Mouse (Mus musculus): ENCODE measurements around the gene Ap1ar.

Ap1ar gene

DNA sequence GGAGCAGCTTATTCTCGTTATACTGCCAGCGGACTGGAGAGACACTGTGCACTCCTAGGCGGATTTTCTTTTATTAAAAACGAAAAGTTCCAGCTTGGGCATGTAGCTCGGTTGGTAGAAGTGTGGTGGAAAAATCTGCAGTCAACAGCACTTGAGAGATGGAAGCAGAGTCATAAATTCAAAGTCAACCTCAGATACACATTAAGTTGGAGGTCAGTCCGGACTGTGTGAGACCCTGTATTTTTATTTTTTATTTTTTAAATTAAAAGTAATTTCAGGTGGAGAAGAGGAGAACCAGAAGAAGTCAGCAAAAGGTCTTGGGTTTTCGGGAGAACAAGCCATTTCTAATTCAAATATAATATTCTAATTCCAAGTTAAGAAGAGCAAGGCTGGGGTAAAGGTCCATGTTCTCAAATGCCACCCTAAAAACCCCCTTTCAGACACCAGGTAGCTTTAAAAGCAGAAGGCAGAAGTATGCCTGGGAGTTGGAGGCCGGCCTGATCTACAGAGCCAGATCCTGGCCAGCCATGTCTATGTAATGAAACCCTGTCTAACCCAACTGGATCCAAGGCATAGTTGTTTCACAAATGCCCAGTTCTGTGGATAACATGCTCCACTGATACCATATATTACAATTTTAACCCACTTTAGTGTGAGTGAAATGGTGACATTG lies 785 bp upstream of the Ap1ar start:
- no peak for DNase-seq

GRCm38 (mm10) chr3:127836798-127837153 lies 547 bp downstream of the Ap1ar start:
- DNase-seq = peak; percentile 50

DNA sequence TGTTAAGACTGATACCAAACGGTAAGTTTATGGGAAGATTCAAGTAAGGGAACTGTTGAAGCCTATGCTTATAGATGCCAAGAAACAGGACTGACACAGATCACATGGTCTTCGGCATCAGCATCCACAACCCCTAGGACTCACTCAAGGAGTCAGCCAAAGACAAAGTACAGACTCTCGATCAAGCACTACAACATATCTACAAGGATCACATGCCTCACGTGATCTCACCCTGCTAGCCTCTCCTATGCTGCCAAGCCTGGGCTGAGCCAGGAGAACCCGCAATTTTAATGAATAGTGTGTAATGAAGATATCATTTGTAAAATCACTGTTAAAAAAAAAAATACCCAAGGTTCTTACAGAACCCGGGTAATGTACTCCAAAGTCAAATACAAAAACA lies 1.7 kb downstream of the Ap1ar start:
- DNase-seq = no peak

- DNase-seq = no peak
These were observed 3.3 kb downstream of the Ap1ar start for GRCm38 (mm10) chr3:127834040-127834439.

DNA sequence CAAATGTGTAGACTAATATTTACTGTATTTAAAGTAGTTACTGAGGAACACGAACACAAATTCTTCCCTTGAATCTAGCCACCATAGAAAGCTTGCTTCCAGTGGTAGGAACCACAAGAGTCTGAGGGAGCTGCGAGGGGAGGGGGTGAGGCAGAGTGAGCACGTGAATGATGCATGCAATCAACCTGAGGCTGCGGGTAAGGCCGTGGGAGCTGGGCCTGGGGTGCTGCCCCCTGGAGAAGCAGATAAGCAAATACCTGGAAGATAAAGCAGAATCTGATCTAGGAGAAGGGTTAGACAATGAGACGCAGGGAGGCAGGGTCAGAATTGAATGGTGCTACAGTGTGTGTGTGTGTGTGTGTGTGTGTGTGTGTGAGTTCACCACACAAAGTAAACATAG lies 6.2 kb downstream of the Ap1ar start:
- no peak for DNase-seq

- DNase-seq = no peak
These were observed 7.1 kb downstream of the Ap1ar start for GRCm38 (mm10) chr3:127830183-127830582.

DNA sequence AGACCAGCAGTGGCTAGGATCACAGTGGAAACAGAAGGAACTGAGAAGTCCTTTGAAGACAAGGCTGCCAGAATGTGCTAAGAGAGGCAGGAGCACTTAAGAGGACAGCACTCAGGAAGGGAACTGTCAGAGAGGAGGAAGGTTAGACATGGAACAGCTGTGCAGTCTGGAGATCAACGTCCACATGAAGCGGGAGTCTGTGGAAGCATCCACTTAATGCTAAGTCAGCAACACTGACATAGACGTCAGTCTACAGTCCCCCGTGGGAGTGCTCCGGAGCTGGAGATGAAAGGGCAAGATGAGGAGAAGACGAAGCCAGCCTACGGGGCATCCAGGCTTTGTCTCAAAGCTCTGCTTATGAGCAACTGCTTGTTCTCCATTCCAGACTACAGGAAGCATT lies 10.2 kb downstream of the Ap1ar start:
- no peak for DNase-seq

DNA sequence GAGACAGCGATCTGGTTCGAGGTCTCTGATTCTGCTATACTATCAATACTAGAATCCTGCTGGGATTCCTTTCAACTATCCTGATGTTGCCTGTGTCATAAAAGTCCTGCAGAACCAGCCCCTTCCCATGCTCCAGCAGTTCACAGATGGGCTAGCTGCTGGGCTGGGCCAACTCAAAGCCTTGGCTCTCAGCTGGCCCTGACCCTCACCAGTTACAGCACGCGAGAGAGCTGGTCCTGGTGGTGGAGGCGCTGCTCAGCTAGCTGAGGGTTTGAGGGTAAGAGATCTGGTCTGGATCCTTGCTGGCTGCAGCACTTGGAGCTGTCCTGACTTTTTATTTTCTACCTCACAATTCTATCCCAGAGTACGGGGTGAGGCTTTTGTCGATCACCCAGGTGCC lies 10.8 kb downstream of the Ap1ar start:
- no peak for DNase-seq

DNA sequence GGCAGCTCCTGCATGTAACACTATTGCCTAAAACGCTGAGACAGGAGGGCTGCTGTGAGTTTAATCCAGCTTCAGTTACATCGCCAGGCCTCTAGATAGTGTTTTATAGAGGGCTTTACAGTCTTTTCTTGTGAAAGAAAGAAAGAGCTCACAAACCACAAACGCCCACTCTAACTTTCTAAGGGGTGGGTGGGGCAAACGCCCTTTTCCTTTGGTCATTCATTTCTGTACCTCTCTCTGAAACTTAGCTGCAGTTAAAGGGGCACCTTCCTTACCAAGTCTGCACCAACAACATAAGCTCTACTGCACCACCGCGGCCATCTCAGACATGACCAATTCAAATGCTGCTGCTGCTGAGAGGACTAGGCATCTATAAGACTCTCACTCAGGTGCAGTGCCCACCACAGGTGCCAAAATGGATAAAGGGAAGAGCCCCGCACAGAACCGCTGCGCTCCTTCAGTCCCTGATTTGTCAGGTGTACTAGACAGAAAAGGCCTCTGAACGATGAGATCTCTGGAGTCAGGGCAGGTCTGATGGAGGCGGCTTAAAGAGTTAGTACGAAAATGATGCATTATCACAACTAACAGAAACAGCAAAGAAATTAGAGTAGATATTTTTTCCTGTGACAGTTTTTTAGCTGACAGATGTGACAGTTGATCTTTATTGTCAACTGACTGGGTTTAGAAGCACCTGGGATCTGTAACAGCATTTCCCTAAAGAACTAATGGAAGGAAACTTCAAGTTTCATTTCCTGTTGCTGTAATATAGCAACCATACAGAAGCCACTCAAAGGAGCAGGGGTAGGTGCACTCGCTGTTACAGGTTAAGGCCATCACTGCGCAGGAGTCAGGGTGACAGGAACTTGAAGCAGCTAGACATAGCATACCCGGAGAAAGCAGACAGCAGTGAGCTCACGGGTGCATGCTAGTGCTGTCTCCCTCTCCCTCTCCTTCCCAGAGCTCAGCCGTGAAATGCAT lies 13.1 kb downstream of the Ap1ar start:
- DNase-seq = no peak

DNA sequence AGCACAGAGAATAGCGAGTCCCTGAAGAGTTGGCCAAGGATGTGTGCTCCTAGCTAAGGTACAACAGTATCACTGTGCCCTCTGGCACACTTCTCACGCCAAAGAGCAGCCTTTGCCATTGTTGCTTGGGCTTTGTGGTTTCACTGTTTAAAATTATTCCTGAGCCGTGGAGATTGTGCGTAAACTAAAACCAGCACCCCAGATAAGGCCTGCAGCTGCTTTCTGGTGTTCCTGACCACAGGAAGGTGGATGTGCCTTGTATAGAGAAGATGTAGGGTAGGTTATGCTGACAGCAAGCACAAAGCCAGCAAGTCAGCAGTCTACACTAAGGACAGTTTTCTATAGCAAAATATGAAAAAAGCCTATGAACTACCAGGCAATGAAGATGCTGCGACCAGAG lies 16.1 kb downstream of the Ap1ar start:
- DNase-seq = no peak

DNA sequence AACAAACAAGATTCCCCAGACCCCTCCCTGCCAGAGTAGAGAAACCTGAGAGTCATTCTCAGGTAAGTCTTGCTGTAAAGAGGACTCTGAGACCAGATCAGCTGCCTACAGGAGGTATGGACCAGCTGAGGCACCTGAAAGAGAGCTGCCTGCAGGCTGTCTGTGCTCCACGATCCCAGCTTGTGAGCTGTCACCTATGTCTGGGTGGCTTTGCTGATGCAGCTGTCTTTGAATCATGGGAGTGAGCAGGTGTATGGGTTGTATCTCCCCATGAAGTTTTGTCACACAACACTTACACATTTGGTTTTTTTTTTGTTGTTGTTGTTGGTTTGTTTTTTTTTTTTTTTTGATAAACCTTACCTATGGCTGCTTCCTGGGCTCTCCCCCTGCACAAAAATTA lies 16.9 kb downstream of the Ap1ar start:
- no peak for DNase-seq

DNA sequence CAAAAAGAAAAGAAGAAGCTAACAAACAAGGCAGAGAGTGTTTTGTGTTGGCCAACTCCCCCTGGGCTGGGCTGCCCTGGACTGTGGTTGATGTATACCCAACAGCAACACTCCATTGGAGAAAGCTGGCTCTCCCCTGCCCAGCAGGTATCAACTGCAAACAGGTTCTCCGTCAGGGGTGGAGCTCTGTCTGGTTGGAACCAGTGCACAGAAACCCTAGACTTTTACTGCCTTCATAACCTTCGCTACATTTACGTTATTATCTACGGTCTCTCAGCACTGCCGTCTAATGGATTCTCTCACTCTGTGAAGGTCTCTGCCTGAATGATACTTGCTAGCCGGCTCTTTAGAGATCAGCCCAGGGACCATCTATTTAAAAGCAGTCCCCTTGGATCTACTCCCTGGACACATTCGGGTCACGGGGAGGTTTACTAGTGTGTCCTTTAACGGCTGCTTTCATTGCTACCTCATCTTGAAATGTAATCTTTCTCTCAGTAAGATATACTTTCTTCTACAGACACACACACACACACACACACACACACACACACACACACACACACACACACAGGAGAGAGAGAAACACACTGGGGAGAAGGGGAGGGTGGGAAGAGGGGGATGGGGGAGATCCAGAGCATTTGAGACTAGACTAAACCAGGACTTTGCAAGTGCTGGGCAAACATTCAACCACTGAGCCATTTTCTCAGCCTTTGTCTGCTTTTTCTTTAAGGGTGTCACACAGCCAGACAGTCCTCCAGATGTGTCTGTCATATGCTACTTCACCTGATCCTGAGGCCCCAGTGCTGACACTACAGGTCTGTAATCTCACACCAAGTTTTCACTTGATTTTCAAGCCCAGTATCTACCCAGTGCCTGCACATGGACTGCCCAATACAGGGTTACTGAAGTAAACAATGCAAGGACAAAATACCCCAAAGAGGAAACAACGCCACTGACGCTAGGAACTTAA lies 18.3 kb downstream of the Ap1ar start:
- DNase-seq = no peak

- DNase-seq = no peak
These were observed 20.1 kb downstream of the Ap1ar start for GRCm38 (mm10) chr3:127817120-127817683.

DNA sequence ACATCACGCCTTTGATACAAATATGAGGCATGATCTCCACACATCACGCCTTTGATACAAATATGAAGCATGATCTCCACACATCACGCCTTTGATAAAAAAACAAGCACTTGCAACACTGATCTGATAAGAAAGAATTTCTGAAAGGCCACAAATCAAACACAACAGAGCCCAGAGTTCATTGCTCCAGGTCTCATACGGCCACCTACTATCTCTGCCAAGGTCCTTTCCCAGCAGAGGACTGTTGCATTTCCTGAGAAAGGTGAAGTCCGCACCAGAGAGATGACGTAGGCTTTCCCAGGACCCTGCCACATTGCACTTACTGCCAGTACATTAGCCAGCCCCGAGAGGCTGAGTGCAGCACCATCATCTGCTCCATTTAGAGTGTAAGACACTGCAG lies 28.2 kb downstream of the Ap1ar start:
- no peak for DNase-seq

- no peak for DNase-seq
These were observed 29.5 kb downstream of the Ap1ar start for GRCm38 (mm10) chr3:127807846-127808245.

DNA sequence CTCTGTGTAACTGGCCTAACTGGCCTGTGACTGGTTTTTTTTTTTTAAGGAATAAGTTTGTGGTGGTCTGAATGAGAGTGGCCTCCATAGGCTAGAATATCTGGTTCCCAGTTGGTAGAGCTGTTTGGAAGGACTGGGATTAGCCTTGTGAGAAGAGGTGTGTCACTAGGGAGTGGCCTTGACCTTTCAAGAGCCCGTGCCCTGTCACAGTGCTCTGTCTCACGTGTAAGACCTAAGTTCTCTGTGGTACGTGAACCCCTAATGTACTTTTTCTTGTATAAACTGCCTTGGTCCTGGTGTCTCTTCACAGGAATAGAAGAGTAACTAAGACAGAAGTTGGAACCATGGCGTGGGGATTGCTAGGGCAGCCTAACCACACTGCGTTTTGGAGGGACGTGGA lies 31.3 kb downstream of the Ap1ar start:
- no peak for DNase-seq

GRCm38 (mm10) chr3:127805071-127805470 lies 32.3 kb downstream of the Ap1ar start:
- no peak for DNase-seq

- DNase-seq = no peak
These were observed 32.9 kb downstream of the Ap1ar start for GRCm38 (mm10) chr3:127804439-127804838.

DNA sequence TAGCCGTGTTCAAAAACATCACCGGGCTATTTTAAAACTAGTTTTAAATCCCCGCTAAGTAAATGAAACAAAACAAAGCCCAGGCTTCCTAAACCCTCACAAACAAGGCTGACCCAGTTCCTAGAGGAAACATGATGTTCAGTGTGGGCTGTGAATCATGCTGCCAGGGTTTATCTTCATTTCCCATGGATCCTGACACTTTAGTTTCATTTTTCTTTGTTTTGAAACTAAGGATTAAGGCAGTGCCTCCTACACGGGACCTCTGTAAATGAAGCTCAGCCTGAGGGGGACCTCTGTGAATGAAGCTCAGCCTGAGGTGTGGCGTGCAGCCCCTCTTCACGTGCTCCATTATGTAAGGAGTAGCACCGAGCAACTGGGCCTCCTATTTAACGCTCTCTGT lies 34.5 kb downstream of the Ap1ar start:
- DNase-seq = no peak

- no peak for DNase-seq
These were observed 36.2 kb downstream of the Ap1ar start for GRCm38 (mm10) chr3:127801162-127801561.

DNA sequence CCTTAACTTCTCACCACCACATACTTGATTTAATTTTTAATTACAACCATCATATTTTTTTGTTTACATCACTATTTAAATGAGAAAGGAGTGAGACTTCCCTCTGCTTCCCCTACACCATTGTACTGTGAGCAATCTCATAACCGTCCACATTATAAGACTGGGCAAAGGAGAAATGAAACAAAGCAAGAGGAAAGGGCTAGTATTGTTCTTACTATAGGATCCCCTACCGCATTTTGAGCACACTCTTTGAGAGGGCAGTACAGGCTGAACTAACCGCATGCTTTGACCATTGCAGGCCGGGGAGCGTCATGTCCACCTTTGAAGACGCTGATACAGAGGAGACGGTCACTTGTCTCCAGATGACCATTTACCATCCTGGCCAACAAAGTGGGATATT lies 41.1 kb downstream of the Ap1ar start:
- DNase-seq = no peak

DNA sequence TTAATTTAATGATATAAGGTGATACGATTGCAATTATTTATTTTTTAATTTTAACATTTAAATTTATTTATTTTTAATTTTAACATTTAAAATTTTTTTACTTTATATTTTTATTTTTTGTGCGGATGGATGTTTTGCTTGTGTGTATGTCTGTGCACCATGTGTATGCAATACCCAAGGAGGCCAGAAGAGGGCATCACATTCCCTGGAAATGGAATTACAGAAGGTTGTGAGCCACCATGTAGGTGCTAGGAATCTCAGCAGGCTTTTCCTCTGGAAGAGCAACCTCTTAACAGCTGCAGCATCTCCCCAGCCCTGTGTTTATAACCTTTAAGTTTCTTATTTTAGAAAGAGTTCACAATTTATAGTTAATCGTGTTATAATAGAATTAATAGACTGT lies 41.6 kb downstream of the Ap1ar start:
- no peak for DNase-seq

DNA sequence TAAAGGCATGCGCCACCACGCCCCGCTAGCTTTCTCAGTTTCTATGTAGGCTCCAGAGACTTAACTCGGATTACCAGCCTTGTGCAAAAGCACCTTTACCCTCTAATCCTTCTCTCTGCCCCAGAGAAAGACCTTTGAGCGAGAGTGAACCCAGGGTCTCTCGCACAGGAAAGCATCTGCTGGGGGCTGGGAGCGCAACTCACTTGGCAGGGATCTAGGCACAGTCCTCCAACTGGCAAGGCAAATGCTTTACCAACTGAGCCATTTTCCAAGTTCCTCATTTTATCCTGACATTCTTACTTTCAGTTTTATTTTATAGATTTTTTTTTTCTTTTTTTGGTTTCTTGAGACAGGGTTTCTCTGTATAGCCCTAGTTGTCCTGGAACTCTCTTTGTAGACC lies 44.3 kb downstream of the Ap1ar start:
- no peak for DNase-seq

All from cerebellum, adult 9-10 months (tissue).